Mouse (Mus musculus) gastrocnemius, adult 8-10 months (tissue): Measurements from ENCODE around the gene Gpat2. TPM values are rescaled to one million over a fixed set of nuclear protein-coding genes. Genes with fewer than 3 reads are reported as not detected.

Source experiments
- DNase-seq, 2 experiments: peaks; one replicate each; pipeline ENCODE4 v3.0.0; 2022; ENCODE audit warnings: low spot score in 2 of 2
- total RNA-seq, 4 experiments: library from RNA; stranded (reverse); gene quantifications; 2 replicates each; pipeline ENCODE4 v1.2.4; 2022

Gene Gpat2
- total RNA-seq, 4 experiments from 2014 or later = not detected

DNA sequence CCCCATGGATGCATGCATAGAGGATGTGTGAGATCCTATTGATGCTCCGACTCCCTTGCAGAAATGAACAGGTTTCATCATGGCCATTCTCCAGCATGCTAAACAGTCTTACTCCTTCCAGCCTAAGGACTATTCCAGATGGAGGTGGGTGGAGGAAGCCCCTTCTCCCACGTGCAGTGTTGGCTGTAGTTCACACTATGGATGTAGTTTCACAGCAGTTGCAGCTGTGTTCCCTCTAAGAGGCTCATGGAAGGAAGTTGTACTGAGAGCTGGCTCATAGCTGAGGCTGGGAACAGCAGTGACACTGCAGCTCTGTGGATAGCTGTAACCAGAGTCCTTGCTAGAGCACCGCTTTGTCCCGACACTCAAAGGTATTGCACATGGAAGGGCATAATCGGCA is 12.7 kb downstream of the Gpat2 start:
- no peak for DNase-seq

- DNase-seq = peak; percentile 62 to 73
Observed at GRCm38 (mm10) chr2:127444055-127444789, 19.2 kb downstream of the Gpat2 start, which contains the start of gene Fahd2a. Gene Fahd2a, minus strand, starts transcription at chr2:127444565.

GRCm38 (mm10) chr2:127446847-127447246 is 21.8 kb downstream of the Gpat2 start:
- no peak for DNase-seq

- no peak for DNase-seq
Observed at GRCm38 (mm10) chr2:127449691-127450090, 24.7 kb downstream of the Gpat2 start.

DNA sequence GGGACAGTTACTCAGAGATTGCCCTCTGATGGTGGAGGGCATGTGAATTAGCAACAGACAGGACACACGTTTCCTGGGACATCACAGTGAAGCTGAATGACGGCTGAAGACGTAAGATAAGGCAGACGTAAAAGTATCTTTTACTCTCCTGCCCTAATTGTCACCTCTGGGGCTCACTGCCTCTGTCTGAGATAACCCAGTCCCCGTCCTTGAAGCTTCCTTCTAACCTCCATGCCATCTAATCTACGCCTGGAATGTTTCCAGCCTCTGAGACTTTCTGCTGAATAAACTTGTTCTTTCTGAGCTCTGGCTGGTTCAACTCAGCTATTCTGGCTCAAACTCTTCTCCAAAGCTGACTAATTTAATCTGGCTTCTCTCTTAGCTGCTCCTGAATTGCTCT is 26.7 kb downstream of the Gpat2 start:
- no peak for DNase-seq

- DNase-seq = no peak
Observed at GRCm38 (mm10) chr2:127453141-127453540, 28.1 kb downstream of the Gpat2 start.

- DNase-seq = peak; percentile 60 to 63
Observed at GRCm38 (mm10) chr2:127453764-127454163, 28.8 kb downstream of the Gpat2 start.

DNA sequence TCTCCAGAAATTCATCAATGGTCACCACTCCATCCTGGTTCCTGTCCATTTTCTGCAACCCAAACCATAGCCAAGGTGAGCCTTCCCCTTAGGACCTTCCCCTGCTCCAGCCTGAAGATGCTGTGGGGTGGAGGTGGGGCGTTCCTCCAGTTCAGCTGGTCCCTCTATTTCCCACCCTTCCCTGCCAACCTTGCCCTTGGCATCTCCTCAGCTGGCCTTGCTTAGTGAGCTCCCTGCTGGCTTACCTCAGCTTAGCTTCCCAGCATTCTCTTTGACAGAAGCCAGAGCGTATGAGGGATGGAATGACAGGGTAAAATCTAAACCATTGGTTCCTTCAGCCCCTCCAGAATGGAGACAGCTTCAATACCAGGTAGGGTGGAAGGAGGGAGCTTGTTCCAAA is 34.3 kb downstream of the Gpat2 start:
- DNase-seq = no peak

DNA sequence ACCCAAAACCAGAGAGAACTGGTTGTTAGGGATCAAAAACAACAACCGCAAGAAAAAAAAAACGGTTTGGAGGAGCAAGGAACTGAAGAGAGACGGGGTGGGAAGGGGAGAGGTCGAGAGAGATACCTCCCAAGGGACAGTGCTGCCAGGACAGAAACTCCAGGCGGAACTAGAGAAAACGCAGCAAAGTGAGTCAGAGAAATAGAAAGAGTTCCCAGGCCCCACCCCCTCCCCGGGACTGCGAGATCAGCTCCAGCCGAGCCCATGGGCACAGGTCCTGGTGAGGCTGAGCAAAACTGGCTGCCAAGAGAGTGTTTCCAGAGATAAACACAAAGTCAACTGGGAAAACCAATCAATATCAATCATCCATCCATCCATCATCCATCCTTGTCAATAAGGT is 36.4 kb downstream of the Gpat2 start:
- DNase-seq = no peak

GRCm38 (mm10) chr2:127462314-127462713 is 37.3 kb downstream of the Gpat2 start:
- DNase-seq = peak in 1 of 2 experiments; percentile 34

DNA sequence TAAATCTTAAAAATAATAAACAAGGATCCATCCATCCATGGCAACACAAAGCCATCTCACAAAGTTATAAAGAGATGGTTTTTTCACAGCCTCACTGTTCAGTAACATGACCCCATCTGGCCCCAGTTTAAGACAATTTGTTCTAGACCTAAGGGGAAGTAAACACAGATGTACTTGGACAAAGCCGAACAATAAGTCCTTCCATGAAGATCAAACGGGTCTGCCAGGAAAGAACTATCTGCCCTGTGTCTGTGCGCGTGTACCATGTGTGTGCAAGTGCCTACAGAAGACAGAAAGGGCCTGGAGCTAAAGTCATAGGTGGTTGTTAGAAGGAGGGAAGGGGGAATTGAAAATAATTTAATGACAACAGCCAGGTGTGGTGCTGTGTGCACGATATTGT is 45.2 kb downstream of the Gpat2 start:
- DNase-seq = no peak

GRCm38 (mm10) chr2:127470661-127471060 is 45.7 kb downstream of the Gpat2 start:
- no peak for DNase-seq

DNA sequence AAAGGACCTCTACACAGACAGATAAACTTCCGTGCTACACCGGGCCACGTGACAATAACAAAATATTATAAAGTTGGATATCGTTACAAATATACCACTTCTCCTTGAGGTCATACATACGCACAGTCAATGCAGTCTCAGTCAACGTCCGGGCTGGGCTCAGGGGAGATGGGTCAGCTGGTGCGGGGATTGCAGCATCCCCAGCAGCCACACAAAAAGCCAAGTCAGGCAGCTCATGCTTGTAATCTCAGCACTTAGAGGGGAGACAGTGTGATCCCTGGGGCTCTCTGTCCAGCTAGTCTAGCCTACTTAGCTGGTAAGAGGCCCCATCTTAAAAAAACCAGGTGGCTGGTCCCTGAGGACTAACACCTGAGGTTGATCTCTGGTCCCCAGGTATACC is 46.3 kb downstream of the Gpat2 start:
- DNase-seq = no peak

DNA sequence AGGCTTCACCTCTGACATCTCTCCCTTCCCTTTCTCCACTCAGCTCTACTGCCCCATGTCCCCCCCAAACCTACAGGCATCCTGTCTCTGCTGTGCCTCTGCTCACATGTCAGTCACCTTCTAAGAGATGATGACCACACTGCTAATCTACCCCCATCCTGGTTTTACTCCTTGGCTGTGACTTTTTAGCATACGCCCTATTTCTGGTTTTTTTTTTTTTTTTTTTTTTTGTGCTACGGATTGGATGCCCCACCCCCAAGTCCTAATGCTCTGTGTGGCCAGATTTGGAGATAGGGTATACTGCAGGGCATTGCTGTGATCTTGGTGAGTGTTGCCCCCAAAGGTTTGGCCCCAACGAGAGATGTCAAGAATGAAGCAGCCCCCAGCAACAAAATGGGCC is 47.3 kb downstream of the Gpat2 start:
- no peak for DNase-seq

DNA sequence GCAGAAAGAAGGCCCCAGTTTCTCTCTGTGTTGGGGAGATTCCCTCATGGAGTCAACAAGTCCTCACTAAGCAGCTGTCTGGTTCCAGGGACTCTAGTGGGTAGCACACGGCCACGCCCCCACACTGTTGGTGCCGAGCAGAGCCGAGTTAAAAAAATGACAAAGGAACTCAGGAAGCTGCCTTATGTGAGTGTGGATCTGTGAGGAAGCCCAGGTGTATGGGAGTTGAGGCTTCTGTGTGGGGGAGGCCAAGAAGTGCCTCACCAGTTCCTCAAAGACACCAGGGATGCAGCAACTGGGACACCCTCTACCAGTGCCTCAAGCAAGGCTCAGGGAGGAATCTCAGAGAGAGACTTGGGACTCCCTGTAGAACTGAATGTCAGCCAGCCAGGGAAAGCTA is 54.2 kb downstream of the Gpat2 start:
- DNase-seq = no peak

GRCm38 (mm10) chr2:127479763-127480162 is 54.8 kb downstream of the Gpat2 start:
- DNase-seq = no peak

GRCm38 (mm10) chr2:127481841-127482532 is 57.0 kb downstream of the Gpat2 start:
- DNase-seq = no peak

DNA sequence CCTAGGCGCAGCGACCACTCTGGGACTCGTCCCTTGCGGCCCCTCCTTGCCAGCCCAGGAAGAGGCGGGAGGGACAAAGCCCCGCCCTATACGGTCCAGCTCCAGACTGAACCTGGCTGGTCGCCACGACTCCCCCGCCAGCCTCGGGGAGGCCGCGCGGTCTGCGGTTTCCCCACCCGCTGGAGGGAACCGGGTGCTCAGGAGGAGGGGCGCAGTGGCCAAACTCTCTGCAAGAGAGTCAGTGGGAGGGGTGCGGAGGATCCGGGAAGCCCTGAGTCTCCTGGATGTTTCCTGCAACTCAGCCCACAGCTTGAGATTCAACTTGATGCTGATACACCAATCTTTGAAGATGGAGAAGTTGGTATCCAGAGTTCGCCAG is 57.5 kb downstream of the Gpat2 start:
- DNase-seq = peak; percentile 47 to 69

GRCm38 (mm10) chr2:127483001-127483400 is 58.0 kb downstream of the Gpat2 start:
- no peak for DNase-seq

GRCm38 (mm10) chr2:127484476-127485170 is 59.6 kb downstream of the Gpat2 start:
- DNase-seq = peak; percentile 46 to 52
